Mouse (Mus musculus) CH12.LX (cell line): ENCODE data around the gene Txk. TPM values are rescaled to one million over a fixed set of nuclear protein-coding genes. Genes with fewer than 3 reads are reported as not detected.
A peak's percentile ranks its signal among the peaks of the same experiment; 100 is the strongest.

Experiments
- DNase-seq: peaks from one replicate; pipeline ENCODE4 v3.0.0-alpha.2; 2013; ENCODE audit errors: extremely low read depth
- H3K27ac ChIP-seq: 2 replicates; pipeline ENCODE4 v1.5.1; 2012; ENCODE audit warnings: low read depth, mild to moderate bottlenecking, control low read depth, moderate library complexity; ENCODE audit not compliant: insufficient read depth
- H3K27me3 ChIP-seq: replicated peaks from 2 replicates; pipeline ENCODE3; 2012; ENCODE audit warnings: inconsistent platforms
- H3K36me3 ChIP-seq, 2 experiments: replicated peaks in 1 of 2; 2 replicates each; pipeline versions ENCODE3 to v1.6.1; 2012; ENCODE audit warnings: inconsistent platforms in 1 of 2, low read length in 1 of 2, mild to moderate bottlenecking in 1 of 2, mixed read lengths in 1 of 2, moderate library complexity in 1 of 2; ENCODE audit not compliant: control insufficient read depth in 1 of 2, insufficient read depth in 1 of 2
- H3K4me1 ChIP-seq, 2 experiments: 2 replicates each; pipeline ENCODE4 v1.6.1; 2012; ENCODE audit warnings: inconsistent platforms in 1 of 2, moderate library complexity in 1 of 2; ENCODE audit not compliant: insufficient read depth in 2 of 2, control insufficient read depth in 1 of 2
- H3K4me2 ChIP-seq: 2 replicates; pipeline ENCODE4 v1.6.1; 2012; ENCODE audit warnings: low read depth, mild to moderate bottlenecking, control low read depth; ENCODE audit not compliant: poor library complexity, insufficient read depth, severe bottlenecking
- H3K4me3 ChIP-seq, 3 experiments: fragments of 150-350 bp in 1 of 3; sonication (generic) in 1 of 3; replicated peaks in 1 of 3; 2 replicates each; pipeline versions ENCODE3 to v1.5.1; 2011 to 2012; ENCODE audit warnings: low read depth in 2 of 3, low read length in 2 of 3, mild to moderate bottlenecking in 2 of 3, moderate library complexity in 2 of 3, control low read depth in 1 of 3, improper control_type of control experiment in 1 of 3, inconsistent platforms in 1 of 3, mixed read lengths in 1 of 3; ENCODE audit not compliant: poor library complexity in 1 of 3
- H3K79me2 ChIP-seq: replicated peaks from 2 replicates; pipeline ENCODE4 v1.6.1; 2012; ENCODE audit warnings: mild to moderate bottlenecking, moderate library complexity; ENCODE audit not compliant: control insufficient read depth, poor library complexity, insufficient read depth, severe bottlenecking; ENCODE audit errors: extremely low read depth
- H3K9ac ChIP-seq: 2 replicates; pipeline ENCODE4 v1.6.1; 2012; ENCODE audit warnings: low read depth, mild to moderate bottlenecking, control low read depth, moderate library complexity; ENCODE audit not compliant: insufficient read depth
- H3K9me3 ChIP-seq: replicated peaks from 2 replicates; pipeline ENCODE3; 2012; ENCODE audit warnings: low read length, inconsistent platforms, mixed read lengths
- BHLHE40 ChIP-seq: IDR thresholded peaks from 2 replicates; pipeline ENCODE4 v1.6.1; 2011; ENCODE audit warnings: mild to moderate bottlenecking, low read depth, low read length, improper control_type of control experiment
- CHD1 ChIP-seq: IDR thresholded peaks from 2 replicates; pipeline ENCODE4 v1.6.1; 2012; ENCODE audit warnings: low read depth, low read length, improper control_type of control experiment, inconsistent platforms
- CHD2 ChIP-seq: IDR thresholded peaks from 2 replicates; pipeline ENCODE4 v1.6.1; 2011; ENCODE audit warnings: low read length, improper control_type of control experiment
- CTCF ChIP-seq, 2 experiments: IDR thresholded peaks in 1 of 2; conservative IDR thresholded peaks in 1 of 2; 2 replicates each; pipeline ENCODE4 v1.5.1; 2011 to 2012; ENCODE audit warnings: low read depth in 2 of 2, low read length in 2 of 2, improper control_type of control experiment in 1 of 2, inconsistent platforms in 1 of 2, mild to moderate bottlenecking in 1 of 2, moderate library complexity in 1 of 2
- E2F4 ChIP-seq: IDR thresholded peaks from 2 replicates; pipeline ENCODE4 v1.6.1; 2011; ENCODE audit warnings: low read depth, low read length, improper control_type of control experiment; ENCODE audit not compliant: insufficient replicate concordance
- ELF1 ChIP-seq: IDR thresholded peaks from 2 replicates; pipeline ENCODE4 v1.6.1; 2014; ENCODE audit warnings: low read depth, mild to moderate bottlenecking, inconsistent platforms, low read length, improper control_type of control experiment
- EP300 ChIP-seq: IDR thresholded peaks from 2 replicates; pipeline ENCODE4 v1.6.1; 2011; ENCODE audit warnings: low read length, improper control_type of control experiment
- HCFC1 ChIP-seq: IDR thresholded peaks from 2 replicates; pipeline ENCODE4 v1.6.1; 2012; ENCODE audit warnings: low read depth, mild to moderate bottlenecking, inconsistent platforms, low read length, improper control_type of control experiment
- IRF4 ChIP-seq: IDR thresholded peaks from 2 replicates; pipeline ENCODE4 v1.6.1; 2014; ENCODE audit warnings: low read depth, mild to moderate bottlenecking, inconsistent platforms, low read length, improper control_type of control experiment
- JUN ChIP-seq: IDR thresholded peaks from 2 replicates; pipeline ENCODE4 v1.6.1; 2011; ENCODE audit warnings: low read depth, mild to moderate bottlenecking, low read length, improper control_type of control experiment, moderate library complexity; ENCODE audit not compliant: insufficient read depth
- MAFK ChIP-seq: IDR thresholded peaks from 2 replicates; pipeline ENCODE4 v1.6.1; 2011; ENCODE audit warnings: low read length, improper control_type of control experiment; ENCODE audit not compliant: insufficient replicate concordance
- MAX ChIP-seq: IDR thresholded peaks from 2 replicates; pipeline ENCODE4 v1.6.1; 2011; ENCODE audit warnings: low read length, improper control_type of control experiment
- MAZ ChIP-seq: IDR thresholded peaks from 2 replicates; pipeline ENCODE4 v1.6.1; 2012; ENCODE audit warnings: low read depth, mild to moderate bottlenecking, inconsistent platforms, low read length, improper control_type of control experiment, moderate library complexity
- MEF2A ChIP-seq: IDR thresholded peaks from 2 replicates; pipeline ENCODE4 v1.6.1; 2014; ENCODE audit warnings: low read depth, mild to moderate bottlenecking, inconsistent platforms, low read length, improper control_type of control experiment, borderline replicate concordance
- MYC ChIP-seq: IDR thresholded peaks from 2 replicates; pipeline ENCODE4 v1.6.1; 2011; ENCODE audit warnings: low read depth, mild to moderate bottlenecking, improper control_type of control experiment, low read length
- NRF1 ChIP-seq: IDR thresholded peaks from 2 replicates; pipeline ENCODE4 v1.6.1; 2014; ENCODE audit warnings: low read depth, mild to moderate bottlenecking, inconsistent platforms, low read length, improper control_type of control experiment, moderate library complexity
- PAX5 ChIP-seq: IDR thresholded peaks from 2 replicates; pipeline ENCODE4 v1.6.1; 2012; ENCODE audit warnings: low read length, inconsistent platforms, mixed read lengths
- RAD21 ChIP-seq: IDR thresholded peaks from 2 replicates; pipeline ENCODE4 v1.6.1; 2011; ENCODE audit warnings: low read depth, mild to moderate bottlenecking, low read length, improper control_type of control experiment, moderate library complexity
- RCOR1 ChIP-seq: conservative IDR thresholded peaks from 2 replicates; pipeline ENCODE4 v1.6.1; 2012; ENCODE audit warnings: low read depth, mild to moderate bottlenecking, inconsistent platforms, low read length, improper control_type of control experiment
- SMC3 ChIP-seq: IDR thresholded peaks from 2 replicates; pipeline ENCODE4 v1.6.1; 2011; ENCODE audit warnings: low read depth, low read length, improper control_type of control experiment
- TBP ChIP-seq: conservative IDR thresholded peaks from 2 replicates; pipeline ENCODE4 v1.6.1; 2011; ENCODE audit warnings: low read depth, low read length, improper control_type of control experiment
- UBTF ChIP-seq: IDR thresholded peaks from 2 replicates; pipeline ENCODE4 v1.6.1; 2012; ENCODE audit warnings: low read depth, mild to moderate bottlenecking, inconsistent platforms, low read length, improper control_type of control experiment, moderate library complexity
- USF2 ChIP-seq: conservative IDR thresholded peaks from 2 replicates; pipeline ENCODE4 v1.6.1; 2011; ENCODE audit warnings: low read depth, low read length, improper control_type of control experiment
- ZC3H11A ChIP-seq: IDR thresholded peaks from 2 replicates; pipeline ENCODE4 v1.6.1; 2012; ENCODE audit warnings: low read depth, mild to moderate bottlenecking, inconsistent platforms, low read length, improper control_type of control experiment
- dilution Hi-C: fragments of 300-500 bp; cut with MboI; formaldehyde crosslinking; loops from 2 replicates; pipeline ENCODE4 v1.14.3; 2020; ENCODE audit warnings: low sequenced_read_pairs; ENCODE audit not compliant: extremely low pct_unique_long_range_greater_than_20kb, extremely low pct_ligation_motif_present
- in situ Hi-C: fragments of 300-500 bp; cut with MboI; formaldehyde crosslinking; loops from 3 replicates; pipeline ENCODE4 v1.14.3; 2019; ENCODE audit warnings: low sequenced_read_pairs, low pct_ligation_motif_present, low pct_unique_long_range_greater_than_20kb, mixed read lengths
- polyA plus RNA-seq: library from polyadenylated mRNA; unstranded; fragments of >175 nt; gene quantifications from 2 replicates; pipeline ENCODE4 v1.2.1, GENCODE M21; 2012; ENCODE audit warnings: low read depth; ENCODE audit not compliant: insufficient read length
- total RNA-seq, 2 experiments: library from RNA; depleted of rRNA; stranded (reverse); fragments of 300-350 nt in 1 of 2; fragments of >200 nt in 1 of 2; gene quantifications; 2 replicates each; pipeline ENCODE4 v1.2.3; 2012 to 2014

Gene Txk
- total and polyA plus RNA-seq, 3 experiments, result 0.08 to 0.11 TPM; not detected in 1

DNA sequence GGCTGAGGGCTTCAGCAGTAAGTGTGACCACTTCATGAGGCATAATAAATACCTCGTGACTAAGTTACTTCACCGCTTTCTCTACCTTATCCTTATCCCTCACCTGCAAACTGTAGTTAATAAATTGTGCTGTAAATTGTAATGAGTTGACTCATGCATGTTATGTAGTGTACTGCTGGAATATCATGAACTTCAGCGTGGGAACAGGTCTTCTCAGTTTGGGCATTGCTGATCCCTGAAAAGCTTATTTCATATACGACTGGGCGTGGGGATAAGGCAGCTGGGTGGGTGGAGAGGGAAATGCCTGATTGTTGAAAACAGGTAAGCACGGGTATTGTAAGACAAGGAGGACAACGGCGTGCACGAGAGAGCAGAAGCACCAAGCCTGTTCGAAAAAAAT is 105.6 kb downstream of the Txk start:
- in situ Hi-C loops, result no loop called here
- TF ChIP-seq ZC3H11A, result no peak
- no peak for TF ChIP-seq SMC3
- TF ChIP-seq USF2, result no peak
- no peak for TF ChIP-seq MAFK
- TF ChIP-seq EP300, result no peak
- no peak for TF ChIP-seq MEF2A
- no peak for TF ChIP-seq PAX5
- TF ChIP-seq CHD2, result no peak
- TF ChIP-seq HCFC1, result no peak
- TF ChIP-seq RCOR1, result no peak
- no peak for TF ChIP-seq TBP
- no peak for TF ChIP-seq IRF4
- TF ChIP-seq E2F4, result no peak
- TF ChIP-seq MAZ, result no peak
- TF ChIP-seq NRF1, result no peak
- TF ChIP-seq CHD1, result no peak
- TF ChIP-seq UBTF, result no peak
- TF ChIP-seq, all 38 proteins: peak for 0
- Histone ChIP-seq H3K9ac (no peak overlapping the region), H3K27ac (no peak overlapping the region), H3K9me3 (no peaks in the 10 kb centered on the region), H3K79me2 (no peaks in the 10 kb centered on the region), H3K4me3 (peak overlapping the region in 2 of 3 experiments; percentile 48 to 49), H3K4me1 (peaks cover 3 to 17% of the 10 kb centered on the region in 2 experiments; a peak in 2 of 4 replicates), H3K36me3 (no peaks in the 10 kb centered on the region), H3K4me2 (peak overlapping the region; percentile 64), H3K27me3 (peaks cover 18% of the 10 kb centered on the region)
- dilution Hi-C loops, result no loop called here
- no peak for DNase-seq

DNA sequence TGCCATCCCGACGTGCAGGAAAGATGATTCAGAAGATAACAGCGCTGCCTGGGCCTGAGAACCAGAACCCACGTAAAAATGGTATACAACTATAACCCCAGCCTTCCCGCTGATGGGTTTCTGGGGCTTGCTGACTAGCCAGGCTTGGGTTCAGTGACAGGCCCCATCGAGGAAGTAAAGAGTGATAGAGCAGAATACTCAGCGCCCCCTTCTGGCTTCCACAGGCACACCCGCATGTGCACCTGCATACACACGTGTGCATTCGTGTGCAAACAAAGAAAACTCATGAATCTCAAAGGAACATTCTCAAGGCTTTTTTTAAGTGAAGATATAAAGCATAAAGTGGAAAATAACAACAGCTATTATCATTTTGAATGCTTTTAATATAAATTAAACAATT is 106.4 kb downstream of the Txk start:
- dilution Hi-C loops, result no loop called here
- Histone ChIP-seq H3K4me3 (no peak overlapping the region), H3K9me3 (no peaks in the 10 kb centered on the region), H3K27ac (no peak overlapping the region), H3K79me2 (no peaks in the 10 kb centered on the region), H3K27me3 (peaks cover 18% of the 10 kb centered on the region), H3K4me1 (peaks cover 3 to 17% of the 10 kb centered on the region in 2 experiments; a peak in 2 of 4 replicates), H3K36me3 (no peaks in the 10 kb centered on the region), H3K4me2 (no peak overlapping the region), H3K9ac (no peak overlapping the region)
- DNase-seq, result peak; percentile 51
- in situ Hi-C loops, result no loop called here
- TF ChIP-seq SMC3, result peak; percentile 36
- TF ChIP-seq MAX, result peak; percentile 34; the same call in 1 of the 2 replicates
- TF ChIP-seq BHLHE40, result peak; percentile 72
- TF ChIP-seq CTCF (conservative IDR thresholded peaks at IDR 0.05 in 1 of 2, IDR thresholded peaks at IDR 0.05 in 1 of 2; ENCODE audit: low read depth in 2 of 2, low read length in 2 of 2), result peak; percentile 28 to 60; a peak in 3 of 4 replicates
- TF ChIP-seq JUN, result no peak
- TF ChIP-seq ELF1, result peak; percentile 41; the same call in 1 of the 2 replicates
- TF ChIP-seq RAD21, result peak; percentile 23
- TF ChIP-seq MYC, result 0 out of 2 replicates have a peak, but pooled peaks have one; percentile 28
- TF ChIP-seq MEF2A, result no peak

Other genes with a start within 250 kb of the Txk start
- not detected in 2 replicates for gene Corin, start 248.3 kb downstream of the Txk start, total RNA-seq (2012; rRNA removed)
- not detected in 2 replicates for gene Corin, start 248.3 kb downstream of the Txk start, total RNA-seq (2014; rRNA removed)
- gene Corin, start 248.3 kb downstream of the Txk start, polyA plus RNA-seq, result not detected in 2 replicates
- gene Nfxl1, start 193.1 kb downstream of the Txk start, total RNA-seq (2012; rRNA removed), result 13.0 and 17.1 TPM in 2 replicates
- 8.3 and 8.9 TPM in 2 replicates for gene Nfxl1, start 193.1 kb downstream of the Txk start, total RNA-seq (2014; rRNA removed)
- 13.5 and 14.7 TPM in 2 replicates for gene Nfxl1, start 193.1 kb downstream of the Txk start, polyA plus RNA-seq
- not detected in 2 replicates for gene Zar1, start 171.5 kb downstream of the Txk start, total RNA-seq (2012; rRNA removed)
- gene Zar1, start 171.5 kb downstream of the Txk start, total RNA-seq (2014; rRNA removed), result not detected in 2 replicates
- gene Zar1, start 171.5 kb downstream of the Txk start, polyA plus RNA-seq, result not detected in 2 replicates
- gene Gm5868, start 165.2 kb downstream of the Txk start, total RNA-seq (2012; rRNA removed), result not detected in 2 replicates
- not detected in 2 replicates for gene Gm5868, start 165.2 kb downstream of the Txk start, total RNA-seq (2014; rRNA removed)
- gene Gm5868, start 165.2 kb downstream of the Txk start, polyA plus RNA-seq, result not detected in 2 replicates
- not detected in 2 replicates for gene Cnga1, start 108.5 kb downstream of the Txk start, total RNA-seq (2012; rRNA removed)
- gene Cnga1, start 108.5 kb downstream of the Txk start, total RNA-seq (2014; rRNA removed), result not detected in 2 replicates
- not detected in 2 replicates for gene Cnga1, start 108.5 kb downstream of the Txk start, polyA plus RNA-seq
- not detected in 2 replicates for gene Nipal1, start 105.0 kb downstream of the Txk start, total RNA-seq (2012; rRNA removed)
- gene Nipal1, start 105.0 kb downstream of the Txk start, total RNA-seq (2014; rRNA removed), result not detected in 2 replicates
- gene Nipal1, start 105.0 kb downstream of the Txk start, polyA plus RNA-seq, result not detected in 2 replicates
- 7.9 and 11.4 TPM in 2 replicates for gene Tec, start 115.7 kb upstream of the Txk start, total RNA-seq (2012; rRNA removed)
- 20.1 and 21.5 TPM in 2 replicates for gene Tec, start 115.7 kb upstream of the Txk start, total RNA-seq (2014; rRNA removed)
- gene Tec, start 115.7 kb upstream of the Txk start, polyA plus RNA-seq, result 25.6 and 25.9 TPM in 2 replicates
- 11.0 and 12.6 TPM in 2 replicates for gene Slain2, start 161.5 kb upstream of the Txk start, total RNA-seq (2012; rRNA removed)
- 26.2 and 27.5 TPM in 2 replicates for gene Slain2, start 161.5 kb upstream of the Txk start, total RNA-seq (2014; rRNA removed)
- 27.9 and 34.6 TPM in 2 replicates for gene Slain2, start 161.5 kb upstream of the Txk start, polyA plus RNA-seq
- not detected in 2 replicates for gene Gm10135, start 221.9 kb upstream of the Txk start, total RNA-seq (2012; rRNA removed)
- not detected in 2 replicates for gene Gm10135, start 221.9 kb upstream of the Txk start, total RNA-seq (2014; rRNA removed)
- not detected in 2 replicates for gene Gm10135, start 221.9 kb upstream of the Txk start, polyA plus RNA-seq